Mouse (Mus musculus) cerebellum, adult 2 months (tissue): ENCODE results near the gene Agap1.

Experiments used
- CTCF ChIP-seq: fragments of 200-500 bp; IDR thresholded peaks from 2 replicates; pipeline ENCODE4 v1.5.1; 2011; ENCODE audit warnings: low read depth, mild to moderate bottlenecking, control low read depth, low read length, moderate library complexity, borderline replicate concordance; ENCODE audit not compliant: insufficient read depth
- POLR2A ChIP-seq: fragments of 200-500 bp; IDR thresholded peaks from 2 replicates; pipeline ENCODE4 v1.6.1; 2011; ENCODE audit warnings: low read length, control low read depth, borderline replicate concordance; ENCODE audit not compliant: insufficient read depth

DNA sequence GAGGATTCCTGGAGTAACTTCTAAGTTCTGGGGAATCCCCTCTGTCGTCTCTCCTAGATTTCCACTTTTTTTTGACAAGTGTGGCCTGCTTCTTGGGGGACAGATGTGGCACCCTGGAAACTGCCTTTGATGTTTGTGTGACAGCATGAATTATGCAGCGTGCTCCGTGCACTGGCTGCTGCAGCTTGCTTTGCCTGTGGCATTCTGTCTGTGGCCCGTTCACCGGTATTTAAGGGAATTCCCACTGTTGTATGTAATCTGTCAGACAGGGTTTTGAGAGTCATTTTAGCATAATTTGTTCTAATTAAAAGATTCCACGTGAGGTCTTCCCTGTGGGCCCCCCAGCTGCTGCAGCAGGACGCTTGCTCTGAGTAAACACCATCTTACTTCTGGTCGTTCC is 312.3 kb downstream of the Agap1 start:
- TF ChIP-seq CTCF (no peak), POLR2A (no peak)
